Mouse (Mus musculus): Measurements from ENCODE around the gene Cyp39a1.

Gene Cyp39a1

GRCm38 (mm10) chr17:43667290-43667843 is at the start of gene Cyp39a1:
TSS of gene Cyp39a1 (plus strand) at chr17:43667425.
- no peak for DNase-seq

- no peak for DNase-seq
Observed at GRCm38 (mm10) chr17:43619156-43619555, 48.1 kb upstream of the Cyp39a1 start.

- no peak for DNase-seq
Observed at GRCm38 (mm10) chr17:43622076-43622475, 45.1 kb upstream of the Cyp39a1 start.

GRCm38 (mm10) chr17:43628246-43628645 is 39.0 kb upstream of the Cyp39a1 start:
- DNase-seq = no peak

GRCm38 (mm10) chr17:43629026-43629495 is 38.2 kb upstream of the Cyp39a1 start:
- no peak for DNase-seq

GRCm38 (mm10) chr17:43629496-43630426 is 37.5 kb upstream of the Cyp39a1 start, which contains the start of gene Tdrd6:
TSS of gene Tdrd6 (minus strand) at chr17:43630299.
- peak; percentile 20 for DNase-seq

- no peak for DNase-seq
Observed at GRCm38 (mm10) chr17:43630427-43630760, 36.8 kb upstream of the Cyp39a1 start.

- DNase-seq = no peak
Observed at GRCm38 (mm10) chr17:43637146-43637545, 30.1 kb upstream of the Cyp39a1 start.

- no peak for DNase-seq
Observed at GRCm38 (mm10) chr17:43640825-43641224, 26.4 kb upstream of the Cyp39a1 start.

- no peak for DNase-seq
Observed at GRCm38 (mm10) chr17:43643191-43643590, 24.0 kb upstream of the Cyp39a1 start.

GRCm38 (mm10) chr17:43644375-43644774 is 22.9 kb upstream of the Cyp39a1 start:
- no peak for DNase-seq

- no peak for DNase-seq
Observed at GRCm38 (mm10) chr17:43645136-43645535, 22.1 kb upstream of the Cyp39a1 start.

- no peak for DNase-seq
Observed at GRCm38 (mm10) chr17:43646925-43647324, 20.3 kb upstream of the Cyp39a1 start.

- DNase-seq = no peak
Observed at GRCm38 (mm10) chr17:43649641-43650436, 17.4 kb upstream of the Cyp39a1 start.

GRCm38 (mm10) chr17:43651314-43652046 is 15.7 kb upstream of the Cyp39a1 start:
- no peak for DNase-seq

- peak; percentile 90 for DNase-seq
Observed at GRCm38 (mm10) chr17:43666576-43667289, 492 bp upstream of the Cyp39a1 start, which contains the start of gene Slc25a27. TSS of gene Slc25a27 (minus strand) at chr17:43667214.

GRCm38 (mm10) chr17:43669145-43669695 is 2.0 kb downstream of the Cyp39a1 start:
- no peak for DNase-seq

GRCm38 (mm10) chr17:43671907-43672306 is 4.7 kb downstream of the Cyp39a1 start:
- DNase-seq = no peak

GRCm38 (mm10) chr17:43675228-43675627 is 8.0 kb downstream of the Cyp39a1 start:
- DNase-seq = no peak

GRCm38 (mm10) chr17:43676241-43676640 is 9.0 kb downstream of the Cyp39a1 start:
- no peak for DNase-seq

GRCm38 (mm10) chr17:43677317-43677716 is 10.1 kb downstream of the Cyp39a1 start:
- DNase-seq = no peak
